Mouse (Mus musculus) intestine, embryonic 14.5 days (tissue): ENCODE measurements around the gene Rpl41. TPM values are rescaled to one million over a fixed set of nuclear protein-coding genes. Genes with fewer than 3 reads are reported as not detected.

Source experiments
- ATAC-seq: fragments of 200-750 bp; cut with Nextera tagmentation; replicated peaks from 2 replicates; pipeline ENCODE4 v1.8.0; 2017; ENCODE audit warnings: low read depth, moderate number of reproducible peaks, moderate TSS enrichment, moderate library complexity; ENCODE audit not compliant: low FRiP score, low TSS enrichment
- DNase-seq: peaks from one replicate; pipeline ENCODE4 v3.0.0-alpha.2; 2018; ENCODE audit warnings: low spot score
- H3K27ac ChIP-seq: fragments of 300-500 bp; sonication (generic); 2 replicates; pipeline ENCODE4 v1.5.1; 2014; ENCODE audit warnings: low read depth, mild to moderate bottlenecking, control low read depth
- H3K27me3 ChIP-seq: fragments of 300-500 bp; sonication (generic); replicated peaks from 2 replicates; pipeline ENCODE4 v1.6.1; 2014; ENCODE audit warnings: low read length, control low read depth; ENCODE audit not compliant: control insufficient read depth, insufficient read depth
- H3K36me3 ChIP-seq: fragments of 300-500 bp; sonication (generic); 2 replicates; pipeline ENCODE4 v1.6.1; 2014; ENCODE audit warnings: low read length, control low read depth; ENCODE audit not compliant: control insufficient read depth, insufficient read depth
- H3K4me1 ChIP-seq: fragments of 300-500 bp; sonication (generic); replicated peaks from 2 replicates; pipeline ENCODE4 v1.6.1; 2014; ENCODE audit warnings: low read length, control low read depth, mixed read lengths; ENCODE audit not compliant: control insufficient read depth, insufficient read depth
- H3K4me2 ChIP-seq: fragments of 300-500 bp; sonication (generic); 2 replicates; pipeline ENCODE4 v1.6.1; 2014; ENCODE audit warnings: low read length
- H3K4me3 ChIP-seq: fragments of 300-500 bp; sonication (generic); 2 replicates; pipeline ENCODE4 v1.5.1; 2014; ENCODE audit warnings: low read depth, low read length, control low read depth, mixed read lengths
- H3K9ac ChIP-seq: fragments of 300-500 bp; sonication (generic); 2 replicates; pipeline ENCODE4 v1.6.1; 2014; ENCODE audit warnings: mild to moderate bottlenecking, low read length
- H3K9me3 ChIP-seq: fragments of 300-500 bp; sonication (generic); 2 replicates; pipeline ENCODE4 v1.6.1; 2016; ENCODE audit warnings: low read length, control low read depth; ENCODE audit not compliant: control insufficient read depth
- WGBS: fragments of 180-500 bp; shearing (Covaris S2); extraction: QIAGEN DNeasy Blood & Tissue Kit; methylation state at CpG from one replicate; pipeline ENCODE4 v1.1.7; 2014; 5-methylcytosine and 5-hydroxymethylcytosine counted together
- microRNA-seq: library from miRNA; unstranded; fragments of <30 nt; microRNA quantifications from one replicate; pipeline ENCODE4, GENCODE M21; 2016
- polyA plus RNA-seq: library from polyadenylated mRNA; unstranded; fragments of >200 nt; fragmentation: Nextera tagmentation; extraction: Ambion mirVana; gene quantifications from 2 replicates; pipeline ENCODE4 v1.2.1, GENCODE M21; 2014

Gene Rpl41
- polyA plus RNA-seq, 1 experiment from 2014 or later: 5,210 TPM

DNA sequence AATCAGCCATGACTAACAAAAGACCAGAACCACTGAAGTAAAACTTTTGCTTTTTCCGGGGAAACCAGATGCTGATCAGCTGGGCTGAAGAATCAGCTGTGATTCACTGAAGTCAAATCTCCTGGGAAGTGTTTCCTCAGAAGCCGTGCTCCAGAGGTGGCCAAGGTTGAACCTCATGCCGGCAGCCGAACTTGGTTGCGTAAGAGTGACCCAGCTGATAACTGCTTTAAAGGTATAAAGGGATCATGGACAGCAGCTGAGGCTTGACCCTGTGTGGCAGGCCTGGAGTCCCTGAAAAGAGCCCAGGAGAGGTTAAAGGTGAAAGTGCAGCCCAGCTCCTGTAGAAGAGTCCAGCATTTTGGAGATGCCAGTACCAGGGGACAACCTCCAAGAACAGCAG lies 46.8 kb downstream of the Rpl41 start:
- DNase-seq: no peak
- ATAC-seq: no peak
- no peaks in the 10 kb centered on the region for H3K36me3 ChIP-seq
- 59% methylated on average over 5 of the region's 5 CpGs for WGBS
- no peaks in the 10 kb centered on the region for H3K27me3 ChIP-seq
- no peak overlapping the region for H3K4me3 ChIP-seq
- H3K4me1 ChIP-seq: peaks cover 11% of the 10 kb centered on the region
- no peak overlapping the region for H3K4me2 ChIP-seq
- H3K9me3 ChIP-seq: no peaks in the 10 kb centered on the region
- H3K27ac ChIP-seq: peak overlapping the region; percentile 27; the same call in 1 of the 2 replicates
- H3K9ac ChIP-seq: no peak overlapping the region

DNA sequence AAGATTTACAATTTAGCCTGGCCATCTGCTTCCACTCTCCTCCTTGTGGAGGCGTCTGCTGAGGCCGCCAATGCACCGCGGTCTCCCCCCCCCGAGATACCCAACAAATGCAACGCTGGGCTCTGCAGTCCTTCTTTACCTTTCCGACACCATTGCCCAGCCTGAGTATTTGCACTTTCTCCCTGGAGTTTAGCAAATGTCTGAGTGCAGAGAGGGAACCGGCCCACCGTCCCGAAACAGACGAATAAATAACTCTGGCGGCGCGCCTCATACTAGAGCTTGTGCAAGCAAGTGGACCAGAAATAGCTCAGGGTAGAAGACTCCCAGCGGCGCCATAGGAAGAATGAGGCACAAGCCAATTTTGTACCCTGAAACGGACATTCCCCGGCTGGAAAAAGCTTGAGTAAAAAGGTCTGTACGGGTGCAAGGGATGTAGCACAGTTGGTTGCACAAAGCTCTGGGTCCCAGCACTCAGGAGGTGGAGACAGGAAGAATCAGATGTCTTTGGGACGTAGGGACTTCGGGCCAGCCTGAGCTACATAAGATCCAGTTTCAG lies 49.9 kb downstream of the Rpl41 start:
- WGBS: 3% methylated on average over 21 of the region's 21 CpGs
- peaks cover 20% of the 10 kb centered on the region for H3K4me1 ChIP-seq
- peak overlapping the region; percentile 70 for H3K4me2 ChIP-seq
- ATAC-seq (peak; percentile 48), DNase-seq (peak; percentile 85)
- H3K9ac ChIP-seq: peak overlapping the region; percentile 61
- no peaks in the 10 kb centered on the region for H3K9me3 ChIP-seq
- no peaks in the 10 kb centered on the region for H3K27me3 ChIP-seq
- peak overlapping the region; percentile 58 for H3K4me3 ChIP-seq
- peak overlapping the region; percentile 74 for H3K27ac ChIP-seq
- no peaks in the 10 kb centered on the region for H3K36me3 ChIP-seq

DNA sequence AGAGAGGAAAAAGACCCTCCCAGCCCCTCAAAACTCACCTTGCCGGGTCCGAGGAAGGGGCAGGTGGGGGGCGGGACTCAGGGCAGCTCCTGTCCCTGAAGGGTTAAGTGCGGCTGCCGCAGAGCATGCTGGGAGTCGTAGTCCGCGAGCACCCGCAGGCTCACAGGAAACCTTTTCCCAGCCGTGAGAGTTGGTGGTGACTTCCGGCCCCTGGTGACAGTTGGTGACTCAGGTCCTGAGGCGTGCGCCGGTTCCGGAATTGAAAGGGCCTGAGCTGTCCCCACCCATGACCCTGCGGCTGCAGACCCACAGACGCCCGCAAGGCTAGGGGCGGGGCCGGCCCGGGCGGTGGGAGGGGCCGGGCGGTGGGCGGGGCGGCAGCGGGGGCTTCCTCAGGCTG lies 50.5 kb downstream of the Rpl41 start, which contains the start of gene Myl6b:
Gene Myl6b, minus strand, starts transcription at position 96 of the 400 bp plus-strand sequence.
- peak; percentile 95 for DNase-seq
- peak within 1 kb of the TSS; percentile 70 for H3K4me2 ChIP-seq
- H3K27ac ChIP-seq: peak within 1 kb of the TSS; percentile 74
- ATAC-seq: peak; percentile 84
- no peaks in the 10 kb centered on the region for H3K36me3 ChIP-seq
- no peaks in the 10 kb centered on the region for H3K27me3 ChIP-seq
- peak within 1 kb of the TSS; percentile 58 for H3K4me3 ChIP-seq
- H3K9ac ChIP-seq: peak within 1 kb of the TSS; percentile 61
- WGBS: 1% methylated on average over 27 of the region's 27 CpGs
- H3K9me3 ChIP-seq: no peaks in the 10 kb centered on the region
- peaks cover 20% of the 10 kb centered on the region for H3K4me1 ChIP-seq

Small RNA genes within 50 kb of the gene (microRNA-seq; reads per million reads assigned to microRNA genes)
- gene Gm47275 (not detected), gene Mir6916 (not detected), gene Mir6917 (0.51 reads per million)

Other genes with a start within 250 kb of the Rpl41 start
- gene Pan2, start 246.0 kb downstream of the Rpl41 start, polyA plus RNA-seq: 32.7 and 35.0 TPM in 2 replicates
- gene Cnpy2, start 226.8 kb downstream of the Rpl41 start, polyA plus RNA-seq: 308 and 317 TPM in 2 replicates
- 244 and 254 TPM in 2 replicates for gene Cs, start 211.6 kb downstream of the Rpl41 start, polyA plus RNA-seq
- 11.0 and 15.7 TPM in 2 replicates for gene Coq10a, start 180.3 kb downstream of the Rpl41 start, polyA plus RNA-seq
- gene Ankrd52, start 172.2 kb downstream of the Rpl41 start, polyA plus RNA-seq: 12.1 and 13.3 TPM in 2 replicates
- 47.6 and 56.7 TPM in 2 replicates for gene Slc39a5, start 148.1 kb downstream of the Rpl41 start, polyA plus RNA-seq
- gene Nabp2, start 137.8 kb downstream of the Rpl41 start, polyA plus RNA-seq: 94.7 and 99.1 TPM in 2 replicates
- 30.5 and 36.0 TPM in 2 replicates for gene Rnf41, start 137.6 kb downstream of the Rpl41 start, polyA plus RNA-seq
- gene Smarcc2, start 90.1 kb downstream of the Rpl41 start, polyA plus RNA-seq: 71.9 and 82.2 TPM in 2 replicates
- gene Myl6, start 55.2 kb downstream of the Rpl41 start, polyA plus RNA-seq: 1,777 and 1,828 TPM in 2 replicates
- gene Myl6b, start 50.6 kb downstream of the Rpl41 start, polyA plus RNA-seq: 3.1 TPM in 2 replicates
- 27.3 and 28.0 TPM in 2 replicates for gene Esyt1, start 23.4 kb downstream of the Rpl41 start, polyA plus RNA-seq
- gene Zc3h10, start 1.5 kb downstream of the Rpl41 start, polyA plus RNA-seq: 11.3 TPM in 2 replicates
- gene Pa2g4, start 16.7 kb upstream of the Rpl41 start, polyA plus RNA-seq: 248 and 252 TPM in 2 replicates
- gene Erbb3, start 40.3 kb upstream of the Rpl41 start, polyA plus RNA-seq: 31.2 and 32.4 TPM in 2 replicates
- gene Rps26, start 77.4 kb upstream of the Rpl41 start, polyA plus RNA-seq: 1,095 and 1,163 TPM in 2 replicates
- 3.0 and 3.2 TPM in 2 replicates for gene Ikzf4, start 96.7 kb upstream of the Rpl41 start, polyA plus RNA-seq
- gene Suox, start 124.8 kb upstream of the Rpl41 start, polyA plus RNA-seq: 9.8 and 12.7 TPM in 2 replicates
- 59.4 and 64.4 TPM in 2 replicates for gene Rab5b, start 147.0 kb upstream of the Rpl41 start, polyA plus RNA-seq
- 1.2 TPM in 2 replicates for gene Pmel, start 154.9 kb upstream of the Rpl41 start, polyA plus RNA-seq
- gene Cdk2, start 155.7 kb upstream of the Rpl41 start, polyA plus RNA-seq: 89.0 and 93.2 TPM in 2 replicates
- gene Dgka, start 195.6 kb upstream of the Rpl41 start, polyA plus RNA-seq: 5.9 and 7.7 TPM in 2 replicates
- 34.2 and 38.5 TPM in 2 replicates for gene Pym1, start 198.6 kb upstream of the Rpl41 start, polyA plus RNA-seq
- 0.43 and 0.72 TPM in 2 replicates for gene Mmp19, start 241.6 kb upstream of the Rpl41 start, polyA plus RNA-seq